Mouse (Mus musculus) small intestine, adult 2 months (tissue): ENCODE data around the gene Nanog. TPM values are rescaled to one million over a fixed set of nuclear protein-coding genes. Genes with fewer than 3 reads are reported as not detected.

Experiments used
- H3K27ac ChIP-seq: fragments of 200-500 bp; 2 replicates; pipeline ENCODE4 v1.5.1; 2012; ENCODE audit warnings: low read depth, low read length, control low read depth, inconsistent platforms; ENCODE audit not compliant: insufficient read depth
- H3K27me3 ChIP-seq: fragments of 200-500 bp; 2 replicates; pipeline ENCODE4 v1.6.1; 2012; ENCODE audit warnings: mild to moderate bottlenecking, moderate library complexity, low read length, inconsistent platforms; ENCODE audit not compliant: control insufficient read depth, insufficient read depth
- H3K36me3 ChIP-seq: fragments of 200-500 bp; 2 replicates; pipeline ENCODE4 v1.6.1; 2012; ENCODE audit warnings: mild to moderate bottlenecking, low read length, control low read depth, inconsistent platforms; ENCODE audit not compliant: control insufficient read depth, insufficient read depth
- H3K4me1 ChIP-seq: fragments of 200-500 bp; 2 replicates; pipeline ENCODE4 v1.6.1; 2012; ENCODE audit warnings: low read length, inconsistent platforms, mixed read lengths; ENCODE audit not compliant: control insufficient read depth, insufficient read depth, insufficient read length
- H3K4me3 ChIP-seq: fragments of 200-500 bp; 2 replicates; pipeline ENCODE4 v1.5.1; 2012; ENCODE audit warnings: low read depth, mild to moderate bottlenecking, control low read depth, inconsistent platforms, low read length, moderate library complexity
- CTCF ChIP-seq: fragments of 200-500 bp; IDR thresholded peaks from 2 replicates; pipeline ENCODE4 v1.5.1; 2012; ENCODE audit warnings: low read depth, mild to moderate bottlenecking, control low read depth, inconsistent platforms, low read length, moderate library complexity, mixed read lengths; ENCODE audit not compliant: insufficient replicate concordance, insufficient read length; ENCODE audit errors: extremely low read depth
- POLR2A ChIP-seq: fragments of 200-500 bp; IDR thresholded peaks from 2 replicates; pipeline ENCODE4 v1.6.1; 2012; ENCODE audit warnings: low read depth, mild to moderate bottlenecking, control low read depth, inconsistent platforms, low read length, moderate library complexity
- WGBS: fragments of 180-500 bp; shearing (Covaris S2); methylation state at CpG from one replicate; pipeline ENCODE4 v1.1.7; 2018; 5-methylcytosine and 5-hydroxymethylcytosine counted together
- polyA plus RNA-seq: library from polyadenylated mRNA; depleted of rRNA; stranded (reverse); fragments of >200 nt; gene quantifications from 2 replicates; pipeline ENCODE4 v1.2.3, GENCODE M21; 2012

The Nanog gene
- polyA plus RNA-seq, 1 experiment, result not detected

GRCm38 (mm10) chr6:122665866-122666265 is 41.4 kb upstream of the Nanog start:
- no peak for TF ChIP-seq POLR2A
- no peak for TF ChIP-seq CTCF
- Histone ChIP-seq H3K36me3 (no peaks in the 10 kb centered on the region), H3K4me1 (no peaks in the 10 kb centered on the region), H3K27ac (no peak overlapping the region), H3K27me3 (peaks cover 4% of the 10 kb centered on the region), H3K4me3 (no peak overlapping the region)
- 42% methylated on average over 7 of the region's 7 CpGs for WGBS

DNA sequence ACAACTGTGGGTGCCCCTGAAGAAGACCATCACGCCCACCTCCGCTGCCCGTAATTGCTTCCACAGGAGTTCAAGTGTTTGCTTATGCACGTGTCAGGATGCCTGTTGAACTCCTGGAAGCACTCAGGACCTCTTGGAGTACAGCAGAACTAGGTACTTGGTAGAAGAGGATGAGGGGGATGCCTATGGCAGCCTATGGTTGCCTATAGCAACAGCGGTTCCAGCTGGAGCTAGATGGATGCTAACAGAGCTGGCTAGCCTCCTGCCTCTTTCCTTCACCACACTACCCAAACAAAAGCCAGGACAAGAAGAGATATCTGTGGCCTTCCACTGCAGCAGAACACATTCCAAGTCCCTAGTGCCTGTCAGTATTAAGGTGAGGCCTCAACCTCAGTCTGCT is 39.6 kb upstream of the Nanog start:
- no peaks in the 10 kb centered on the region; the same call in 1 of the 2 replicates for H3K27me3 ChIP-seq
- 70% methylated on average over 5 of the region's 5 CpGs for WGBS

DNA sequence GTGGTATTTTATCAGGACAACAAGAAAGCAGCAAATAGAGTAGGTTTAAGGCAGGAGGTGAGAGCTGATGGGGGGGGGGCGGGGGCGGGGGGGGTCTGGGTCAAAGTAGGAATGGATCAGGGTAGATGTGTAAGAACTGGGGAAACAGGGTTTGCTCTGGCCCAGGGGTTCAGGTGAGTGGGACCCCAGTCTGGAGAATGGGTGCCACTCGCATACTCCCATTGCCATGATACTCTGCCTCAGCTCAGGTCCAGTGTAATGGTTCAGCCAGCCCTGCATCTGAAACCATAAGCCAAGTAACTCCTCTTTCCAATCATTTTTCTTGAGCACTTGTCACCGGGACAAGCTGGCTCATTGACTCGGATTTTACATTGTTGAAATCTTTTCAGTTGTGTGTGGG is 38.5 kb upstream of the Nanog start:
- Histone ChIP-seq H3K4me3 (no peak overlapping the region), H3K27me3 (no peaks in the 10 kb centered on the region; the same call in 1 of the 2 replicates), H3K27ac (no peak overlapping the region), H3K4me1 (no peaks in the 10 kb centered on the region), H3K36me3 (no peaks in the 10 kb centered on the region)
- no peak for TF ChIP-seq CTCF
- TF ChIP-seq POLR2A, result no peak
- WGBS, result 78% methylated on average over 5 of the region's 5 CpGs

More for the DNA sequence above, 39.6 kb upstream of the Nanog start:
- Histone ChIP-seq H3K4me3 (no peak overlapping the region), H3K27ac (no peak overlapping the region), H3K4me1 (no peaks in the 10 kb centered on the region), H3K36me3 (no peaks in the 10 kb centered on the region)
- TF ChIP-seq CTCF (no peak), POLR2A (no peak)

- no peaks in the 10 kb centered on the region for H3K36me3 ChIP-seq
- TF ChIP-seq CTCF (peak; percentile 95; the same call in 1 of the 2 replicates), POLR2A (no peak)
- H3K27me3 ChIP-seq, result no peaks in the 10 kb centered on the region; the same call in 1 of the 2 replicates
- H3K27ac ChIP-seq, result no peak overlapping the region
- no peaks in the 10 kb centered on the region for H3K4me1 ChIP-seq
- no peak overlapping the region for H3K4me3 ChIP-seq
- WGBS, result 12% methylated on average over 19 of the region's 19 CpGs
Observed at GRCm38 (mm10) chr6:122669406-122670200, 37.7 kb upstream of the Nanog start.

GRCm38 (mm10) chr6:122670201-122670551 is 37.1 kb upstream of the Nanog start:
- Histone ChIP-seq H3K4me1 (no peaks in the 10 kb centered on the region), H3K27me3 (no peaks in the 10 kb centered on the region; the same call in 1 of the 2 replicates), H3K4me3 (no peak overlapping the region), H3K27ac (no peak overlapping the region), H3K36me3 (no peaks in the 10 kb centered on the region)
- 57% methylated on average over 10 of the region's 10 CpGs for WGBS
- no peak for TF ChIP-seq POLR2A

DNA sequence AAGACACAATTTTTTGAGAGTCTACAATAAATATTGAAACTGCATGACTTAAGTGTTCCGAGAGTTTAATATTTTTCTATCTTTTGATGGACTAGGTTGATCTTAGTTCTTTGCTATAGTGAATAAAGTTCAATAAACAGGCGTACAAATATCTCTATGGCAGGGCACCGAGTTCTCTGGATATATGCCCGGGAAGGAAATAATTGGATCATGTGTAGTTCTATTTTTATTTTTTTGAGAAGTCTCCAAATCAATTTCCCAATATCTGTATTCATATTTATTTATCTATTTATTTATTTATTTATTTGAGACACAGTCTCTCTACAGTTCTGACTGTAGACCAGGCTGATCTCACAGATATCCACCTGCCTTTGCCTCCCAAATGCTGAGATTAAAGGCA is 36.4 kb upstream of the Nanog start:
- H3K4me3 ChIP-seq, result no peak overlapping the region
- TF ChIP-seq POLR2A (no peak), CTCF (no peak)
- no peaks in the 10 kb centered on the region for H3K4me1 ChIP-seq
- H3K27me3 ChIP-seq, result no peaks in the 10 kb centered on the region
- H3K36me3 ChIP-seq, result no peaks in the 10 kb centered on the region
- no peak overlapping the region for H3K27ac ChIP-seq
- 85% methylated on average over 4 of the region's 4 CpGs for WGBS

GRCm38 (mm10) chr6:122672746-122673145 is 34.5 kb upstream of the Nanog start:
- no peak overlapping the region for H3K4me3 ChIP-seq
- TF ChIP-seq POLR2A, result no peak
- no peak for TF ChIP-seq CTCF
- 22% methylated on average over 8 of the region's 8 CpGs for WGBS

GRCm38 (mm10) chr6:122682646-122683045 is 24.6 kb upstream of the Nanog start:
- Histone ChIP-seq H3K27ac (no peak overlapping the region), H3K4me3 (no peak overlapping the region), H3K36me3 (no peaks in the 10 kb centered on the region), H3K27me3 (no peaks in the 10 kb centered on the region), H3K4me1 (no peaks in the 10 kb centered on the region)
- WGBS, result 80% methylated on average over 3 of the region's 3 CpGs
- no peak for TF ChIP-seq CTCF
- TF ChIP-seq POLR2A, result no peak

More at GRCm38 (mm10) chr6:122672746-122673145, 34.5 kb upstream of the Nanog start:
- Histone ChIP-seq H3K36me3 (no peaks in the 10 kb centered on the region), H3K27me3 (no peaks in the 10 kb centered on the region), H3K27ac (no peak overlapping the region), H3K4me1 (no peaks in the 10 kb centered on the region)
